In genomic region chr19:46394712-46395108, GRCm38 (mm10) we compare ENCODE assay signal across 8 mouse cellular contexts. TPM values are rescaled to one million over a fixed set of nuclear protein-coding genes. Genes with fewer than 3 reads are reported as not detected.
A peak's percentile ranks its signal among the peaks of the same experiment; 100 is the strongest.
DNase-seq lines count a peak whose midpoint lies in the region; ATAC-seq lines count a peak whose summit lies in the region.

No protein-coding gene starts in this region.

- no peaks in the 10 kb centered on the region; the same call in 1 of the 2 replicates for H3K36me3 ChIP-seq in kidney, embryonic 14.5 days (ENCODE audit: control insufficient read depth, insufficient read depth, low read length)
- H3K36me3 ChIP-seq in hindbrain, embryonic 10.5 days: peaks cover 19% of the 10 kb centered on the region
- no peaks in the 10 kb centered on the region for H3K36me3 ChIP-seq in midbrain, embryonic 11.5 days (ENCODE audit: control insufficient read depth, insufficient read depth, low read length)

- ATAC-seq in kidney, embryonic 14.5 days (ENCODE audit: low FRiP score, low TSS enrichment): no peak
- ATAC-seq in midbrain, embryonic 11.5 days (ENCODE audit: low FRiP score): no peak

- H3K4me2 ChIP-seq in kidney, embryonic 14.5 days (replicated peaks; ENCODE audit: low read depth, low read length): peak overlapping the region; percentile 60
- peak overlapping the region; percentile 79 for H3K4me2 ChIP-seq in midbrain, embryonic 11.5 days

- H3K27ac ChIP-seq in kidney, embryonic 14.5 days (ENCODE audit: low read depth, low read length): no peak overlapping the region
- H3K27ac ChIP-seq in hindbrain, embryonic 10.5 days: peak overlapping the region; percentile 95; the same call in 1 of the 2 replicates
- H3K27ac ChIP-seq in midbrain, embryonic 11.5 days (ENCODE audit: low read depth, low read length): no peak overlapping the region

- intact Hi-C loops in left cerebral cortex, postnatal 25 days (cut with DNase I): no loop called here

- peaks cover 33% of the 10 kb centered on the region for H3K4me1 ChIP-seq in kidney, embryonic 14.5 days (ENCODE audit: control insufficient read depth, insufficient read depth, low read length)
- peaks cover 49% of the 10 kb centered on the region for H3K4me1 ChIP-seq in hindbrain, embryonic 10.5 days (replicated peaks)
- H3K4me1 ChIP-seq in midbrain, embryonic 11.5 days (ENCODE audit: control insufficient read depth, insufficient read depth, low read length): peaks cover 28% of the 10 kb centered on the region

- 6% methylated on average over 10 of the region's 10 CpGs for WGBS in kidney, embryonic 14.5 days
- 7% methylated on average over 10 of the region's 10 CpGs for WGBS in hindbrain, embryonic 10.5 days
- WGBS in midbrain, embryonic 11.5 days: 12% methylated on average over 10 of the region's 10 CpGs

- H3K27me3 ChIP-seq in kidney, embryonic 14.5 days (ENCODE audit: control insufficient read depth, insufficient read depth, low read length): no peaks in the 10 kb centered on the region
- H3K27me3 ChIP-seq in hindbrain, embryonic 10.5 days (ENCODE audit: insufficient read depth, poor library complexity, severe bottlenecking): no peaks in the 10 kb centered on the region
- H3K27me3 ChIP-seq in midbrain, embryonic 11.5 days (ENCODE audit: control insufficient read depth, insufficient read depth, low read length): no peaks in the 10 kb centered on the region

- no peaks in the 10 kb centered on the region for H3K9me3 ChIP-seq in kidney, embryonic 14.5 days (ENCODE audit: control insufficient read depth, low read length)
- H3K9me3 ChIP-seq in hindbrain, embryonic 10.5 days: no peaks in the 10 kb centered on the region
- H3K9me3 ChIP-seq in midbrain, embryonic 11.5 days (ENCODE audit: control insufficient read depth, low read length): no peaks in the 10 kb centered on the region

- DNase-seq in kidney, postnatal 14 days: no peak
- peak; percentile 12 for DNase-seq in R1 (ENCODE audit: low read depth, low spot score)
- no peak for DNase-seq in hindbrain, embryonic 10.5 days (ENCODE audit: low spot score)
- peak; percentile 84 for DNase-seq in midbrain, embryonic 11.5 days (ENCODE audit: low spot score, missing footprints)
- DNase-seq in adrenal gland, postnatal 4 days (ENCODE audit: low spot score in 2 of 2): no peak
- DNase-seq in left cerebral cortex, postnatal 25 days (ENCODE audit: low spot score in 2 of 2): no peak
- no peak for DNase-seq in retina, postnatal 1 day

- peak overlapping the region; percentile 54; the same call in 1 of the 2 replicates for H3K9ac ChIP-seq in kidney, embryonic 14.5 days (ENCODE audit: low read depth, low read length)
- H3K9ac ChIP-seq in midbrain, embryonic 11.5 days (ENCODE audit: low read length): peak overlapping the region; percentile 34

- H3K4me3 ChIP-seq in kidney, embryonic 14.5 days (ENCODE audit: low read length): peak overlapping the region; percentile 94
- peak overlapping the region; percentile 88 for H3K4me3 ChIP-seq in hindbrain, embryonic 10.5 days
- peak overlapping the region; percentile 89 for H3K4me3 ChIP-seq in midbrain, embryonic 11.5 days (ENCODE audit: low read depth, low read length)

RNA-seq across cellular contexts. Expression of gene Actr1a, which starts 0.8 kb away (rescaled TPM):
- polyA plus RNA-seq in kidney, embryonic 14.5 days (2014; fragmentation: Nextera tagmentation; extraction: Ambion mirVana): 78.5 and 134 TPM in 2 replicates
- polyA plus RNA-seq in hindbrain, embryonic 10.5 days (2016; fragmentation: Nextera tagmentation; extraction: Ambion mirVana): 193 and 229 TPM in 2 replicates
- polyA plus RNA-seq in midbrain, embryonic 11.5 days (2014; fragmentation: Nextera tagmentation; extraction: Ambion mirVana): 228 and 233 TPM in 2 replicates
- 100 to 1,000 TPM in 1 of 2 experiments, 10 to 100 TPM in 1; 95.3 to 110 TPM for total RNA-seq in adrenal gland, postnatal 4 days (2021)
- total RNA-seq in left cerebral cortex, postnatal 25 days (2021): 100 to 1,000 TPM; 187 to 190 TPM

RNA-seq across cellular contexts. Expression of gene Sufu, which starts 2.0 kb away (rescaled TPM):
- polyA plus RNA-seq in kidney, embryonic 14.5 days (2014; fragmentation: Nextera tagmentation; extraction: Ambion mirVana): 28.1 and 48.8 TPM in 2 replicates
- 49.1 and 52.1 TPM in 2 replicates for polyA plus RNA-seq in hindbrain, embryonic 10.5 days (2016; fragmentation: Nextera tagmentation; extraction: Ambion mirVana)
- 33.7 and 38.7 TPM in 2 replicates for polyA plus RNA-seq in midbrain, embryonic 11.5 days (2014; fragmentation: Nextera tagmentation; extraction: Ambion mirVana)
- 10 to 100 TPM; 30.5 to 34.6 TPM for total RNA-seq in adrenal gland, postnatal 4 days (2021)
- 10 to 100 TPM; 16.8 to 21.0 TPM for total RNA-seq in left cerebral cortex, postnatal 25 days (2021)

RNA-seq across cellular contexts. Expression of gene 2310034G01Rik, which starts 44.6 kb away (rescaled TPM):
- 2.7 and 3.5 TPM in 2 replicates for polyA plus RNA-seq in kidney, embryonic 14.5 days (2014; fragmentation: Nextera tagmentation; extraction: Ambion mirVana)
- 1.1 and 1.4 TPM in 2 replicates for polyA plus RNA-seq in hindbrain, embryonic 10.5 days (2016; fragmentation: Nextera tagmentation; extraction: Ambion mirVana)
- polyA plus RNA-seq in midbrain, embryonic 11.5 days (2014; fragmentation: Nextera tagmentation; extraction: Ambion mirVana): 1.2 and 1.6 TPM in 2 replicates
- total RNA-seq in adrenal gland, postnatal 4 days (2021): 1 to 10 TPM in 1 of 2 experiments, under 1 TPM in 1; 0.73 to 1.6 TPM
- total RNA-seq in left cerebral cortex, postnatal 25 days (2021): 1 to 10 TPM in 1 of 2 experiments, under 1 TPM in 1; 0.94 to 1.2 TPM

RNA-seq across cellular contexts. Expression of gene Mfsd13a, which starts 53.8 kb away (rescaled TPM):
- polyA plus RNA-seq in kidney, embryonic 14.5 days (2014; fragmentation: Nextera tagmentation; extraction: Ambion mirVana): 7.9 and 10.8 TPM in 2 replicates
- 10.0 and 11.9 TPM in 2 replicates for polyA plus RNA-seq in hindbrain, embryonic 10.5 days (2016; fragmentation: Nextera tagmentation; extraction: Ambion mirVana)
- polyA plus RNA-seq in midbrain, embryonic 11.5 days (2014; fragmentation: Nextera tagmentation; extraction: Ambion mirVana): 4.3 and 5.5 TPM in 2 replicates
- 1 to 10 TPM; 4.8 to 5.7 TPM for total RNA-seq in adrenal gland, postnatal 4 days (2021)
- 10 to 100 TPM; 24.1 to 28.1 TPM for total RNA-seq in left cerebral cortex, postnatal 25 days (2021)

RNA-seq across cellular contexts. Expression of gene Cuedc2, which starts 56.2 kb away (rescaled TPM):
- polyA plus RNA-seq in kidney, embryonic 14.5 days (2014; fragmentation: Nextera tagmentation; extraction: Ambion mirVana): 164 and 165 TPM in 2 replicates
- 260 and 279 TPM in 2 replicates for polyA plus RNA-seq in hindbrain, embryonic 10.5 days (2016; fragmentation: Nextera tagmentation; extraction: Ambion mirVana)
- polyA plus RNA-seq in midbrain, embryonic 11.5 days (2014; fragmentation: Nextera tagmentation; extraction: Ambion mirVana): 215 and 221 TPM in 2 replicates
- total RNA-seq in adrenal gland, postnatal 4 days (2021): 100 to 1,000 TPM; 106 to 112 TPM
- total RNA-seq in left cerebral cortex, postnatal 25 days (2021): 100 to 1,000 TPM; 174 to 185 TPM

Comparison
In these comparisons a context has a peak if more than half of its experiments do, and no peak if none do; other contexts are left out.
1. DNase-seq: peak in R1 (single experiment) and midbrain, embryonic 11.5 days (single experiment); none in kidney, postnatal 14 days (single experiment), hindbrain, embryonic 10.5 days (single experiment), adrenal gland, postnatal 4 days (0 of 2), left cerebral cortex, postnatal 25 days (0 of 2) and retina, postnatal 1 day (single experiment).
2. Peak in every context shown above with its lines, with median percentiles within 50 percentile points of each other: H3K4me3 ChIP-seq.